Mouse (Mus musculus): ENCODE data around the gene Tjp1.

- TF ChIP-seq CTCF (IDR thresholded peaks at IDR 0.05; ENCODE audit: extremely low read depth, insufficient read depth, low read length) (no peak), POLR2A (IDR thresholded peaks at IDR 0.05; ENCODE audit: extremely low read depth, insufficient read depth, low read length) (no peak)
These were observed 26.8 kb downstream of the Tjp1 start for GRCm38 (mm10) chr7:65500746-65501145.
